Mouse (Mus musculus): ENCODE results near the gene Olfr1223. TPM values are rescaled to one million over a fixed set of nuclear protein-coding genes. Genes with fewer than 3 reads are reported as not detected.
"Not testable (repeated sequence)": the region's sequence is repeated elsewhere in the genome, so short reads cannot be mapped to it uniquely, and the experiment has no call there.

Olfr1223 gene
- total RNA-seq (2021), result not detected

- no peak for DNase-seq
Measured at GRCm38 (mm10) chr2:89151460-89151859, at the start of gene Olfr1223. Gene Olfr1223 (minus strand): TSS chr2:89151560.

- no peak for DNase-seq
Measured at GRCm38 (mm10) chr2:89199948-89200347, 48.6 kb upstream of the Olfr1223 start, which contains the start of gene Olfr1226. Gene Olfr1226 (minus strand): TSS chr2:89200048.

- no peak for DNase-seq
Measured at GRCm38 (mm10) chr2:89196325-89196982, 45.1 kb upstream of the Olfr1223 start.

- no peak for DNase-seq
Measured at GRCm38 (mm10) chr2:89174569-89174968, 23.2 kb upstream of the Olfr1223 start, which contains the start of gene Olfr1225. Gene Olfr1225 (minus strand): TSS chr2:89174669.

GRCm38 (mm10) chr2:89164711-89165110, 13.4 kb upstream of the Olfr1223 start:
- DNase-seq, result not testable (repeated sequence)

GRCm38 (mm10) chr2:89163991-89164390, 12.6 kb upstream of the Olfr1223 start, which contains the start of gene Olfr1224-ps1:
Gene Olfr1224-ps1 (minus strand): TSS chr2:89164091.
- not testable (repeated sequence) for DNase-seq

GRCm38 (mm10) chr2:89132954-89133353, 18.4 kb downstream of the Olfr1223 start, which contains the start of gene Olfr1222:
Gene Olfr1222 (minus strand): TSS chr2:89133054.
- no peak for DNase-seq

- DNase-seq, result no peak
Measured at GRCm38 (mm10) chr2:89117183-89117582, 34.2 kb downstream of the Olfr1223 start, which contains the start of gene Olfr1221. Gene Olfr1221 (minus strand): TSS chr2:89117283.

GRCm38 (mm10) chr2:89106735-89107134, 44.6 kb downstream of the Olfr1223 start, which contains the start of gene Olfr1220:
Gene Olfr1220 (minus strand): TSS chr2:89106835.
- no peak for DNase-seq

GRCm38 (mm10) chr2:89105651-89106050, 45.7 kb downstream of the Olfr1223 start:
- no peak for DNase-seq

- DNase-seq, result no peak
Measured at GRCm38 (mm10) chr2:89093848-89094247, 57.5 kb downstream of the Olfr1223 start.

Other genes with a start within 250 kb of the Olfr1223 start
- gene Olfr1208, start 249.2 kb downstream of the Olfr1223 start, total RNA-seq (2021), result not detected
- not detected for gene Olfr1209, start 236.4 kb downstream of the Olfr1223 start, total RNA-seq (2021)
- not detected for gene Olfr1211, start 213.4 kb downstream of the Olfr1223 start, total RNA-seq (2021)
- not detected for gene Olfr1212, start 197.6 kb downstream of the Olfr1223 start, total RNA-seq (2021)
- gene Gm13762, start 171.3 kb downstream of the Olfr1223 start, total RNA-seq (2021), result not detected
- gene Olfr1214, start 158.9 kb downstream of the Olfr1223 start, total RNA-seq (2021), result not detected
- gene Olfr1215, start 144.6 kb downstream of the Olfr1223 start, total RNA-seq (2021), result not detected
- gene Olfr1216, start 133.2 kb downstream of the Olfr1223 start, total RNA-seq (2021), result not detected
- not detected for gene Olfr1217, start 119.5 kb downstream of the Olfr1223 start, total RNA-seq (2021)
- gene Olfr1218, start 90.4 kb downstream of the Olfr1223 start, total RNA-seq (2021), result not detected
- not detected for gene Olfr1219, start 68.0 kb downstream of the Olfr1223 start, total RNA-seq (2021)
- not detected for gene Olfr1220, start 44.7 kb downstream of the Olfr1223 start, total RNA-seq (2021)
- not detected for gene Olfr1221, start 34.3 kb downstream of the Olfr1223 start, total RNA-seq (2021)
- gene Olfr1222, start 18.5 kb downstream of the Olfr1223 start, total RNA-seq (2021), result not detected
- gene Olfr1224-ps1, start 12.5 kb upstream of the Olfr1223 start, total RNA-seq (2021), result not detected
- gene Olfr1225, start 23.1 kb upstream of the Olfr1223 start, total RNA-seq (2021), result not detected
- not detected for gene Olfr1226, start 48.5 kb upstream of the Olfr1223 start, total RNA-seq (2021)
- not detected for gene Olfr1228, start 102.5 kb upstream of the Olfr1223 start, total RNA-seq (2021)
- not detected for gene Olfr1229, start 136.5 kb upstream of the Olfr1223 start, total RNA-seq (2021)
- gene Olfr1230, start 145.7 kb upstream of the Olfr1223 start, total RNA-seq (2021), result not detected
- not detected for gene Olfr1231, start 155.5 kb upstream of the Olfr1223 start, total RNA-seq (2021)
- not detected for gene Olfr1232, start 178.1 kb upstream of the Olfr1223 start, total RNA-seq (2021)
- not detected for gene Olfr1233, start 190.8 kb upstream of the Olfr1223 start, total RNA-seq (2021)
- not detected for gene Olfr1234, start 213.3 kb upstream of the Olfr1223 start, total RNA-seq (2021)